Mouse (Mus musculus): ENCODE results near the gene Vps18.

The Vps18 gene

DNA sequence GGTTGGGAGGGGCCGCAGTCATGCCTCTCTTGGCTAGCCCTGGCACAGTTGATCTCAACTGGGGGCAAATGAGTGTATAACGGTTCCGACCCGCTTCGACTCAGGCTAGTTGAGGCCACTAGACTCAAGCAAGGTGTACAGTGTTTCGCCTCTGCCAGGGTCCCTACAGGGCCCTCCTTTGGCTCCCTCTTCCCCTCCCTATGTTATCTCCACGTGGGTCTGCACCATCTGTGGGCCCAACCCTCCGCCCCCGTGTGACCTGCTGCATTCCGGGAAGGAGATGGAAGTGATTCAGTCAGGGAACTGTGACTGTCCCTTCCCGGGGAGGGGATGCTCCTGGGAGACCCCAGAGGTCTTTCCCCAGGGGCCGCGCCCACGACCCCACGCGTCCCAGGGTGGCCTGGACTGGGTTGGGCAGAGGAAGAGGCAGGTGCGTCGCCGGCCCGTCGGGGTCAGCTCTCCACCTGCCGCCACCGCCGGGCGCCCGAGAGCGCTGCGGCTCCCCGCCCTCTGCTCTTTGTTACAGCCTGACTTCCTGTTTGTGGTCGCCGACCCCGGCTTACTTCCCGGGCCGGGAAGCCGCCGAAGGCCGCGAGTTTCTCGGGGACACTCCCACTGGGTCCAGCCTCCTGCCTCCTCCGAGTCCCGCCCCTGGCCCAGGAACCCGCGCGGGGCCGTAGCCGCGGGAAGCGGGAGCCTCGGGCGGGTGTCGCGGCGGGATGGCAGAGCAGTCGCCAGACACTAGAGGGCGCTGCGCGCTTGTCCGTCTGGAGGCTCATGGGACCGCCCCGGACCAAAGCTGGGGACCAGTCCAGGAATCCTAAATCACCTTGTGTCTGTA, 49.1 kb downstream of the Vps18 start:
- peak; percentile 87 for DNase-seq (ENCODE audit: low read depth, low spot score)

DNA sequence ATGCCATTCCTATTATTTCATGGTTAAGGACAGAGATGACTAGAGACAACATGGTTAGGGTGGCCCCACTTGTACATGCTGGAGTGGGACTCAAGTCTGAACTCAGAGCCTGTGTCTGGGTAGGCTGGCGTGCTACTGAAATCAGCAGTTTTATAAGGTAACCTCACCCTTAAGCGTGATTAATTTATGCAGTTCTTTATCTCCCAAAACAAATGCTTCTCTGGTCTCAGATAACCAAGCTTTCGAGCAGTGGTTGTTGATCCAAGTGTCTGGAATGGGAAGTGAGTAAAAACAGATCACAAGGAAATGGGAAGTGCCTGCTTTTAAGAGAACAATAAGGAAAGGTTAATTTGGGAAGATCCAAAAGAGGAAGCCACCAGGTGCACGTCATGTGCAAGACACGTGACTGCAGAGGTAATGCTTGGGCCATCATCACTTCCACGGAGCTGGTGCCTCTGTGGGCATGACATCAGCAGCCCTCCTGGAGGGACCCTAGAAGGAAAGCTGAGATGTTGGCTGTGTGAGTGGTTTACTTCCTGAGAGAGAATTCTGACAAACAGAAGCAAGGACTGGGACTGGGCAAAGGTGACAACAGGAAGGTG, 56.1 kb downstream of the Vps18 start:
- no peak for DNase-seq (ENCODE audit: low read depth, low spot score)

Data from CD4-positive helper T cell, adult 2 months (primary cell).